Mouse (Mus musculus) myocyte (in vitro differentiated cells): ENCODE data around the gene Tfpt. TPM values are rescaled to one million over a fixed set of nuclear protein-coding genes. Genes with fewer than 3 reads are reported as not detected.

ENCODE experiments used
- H3K27me3 ChIP-seq: one replicate; pipeline ENCODE4 v1.6.1; 2011; ENCODE audit not compliant: control insufficient read depth, insufficient read depth, insufficient read length
- H3K36me3 ChIP-seq: one replicate; pipeline ENCODE4 v1.6.1; 2011; ENCODE audit not compliant: control insufficient read depth, insufficient read depth
- H3K4me2 ChIP-seq: one replicate; pipeline ENCODE4 v1.6.1; 2011; ENCODE audit warnings: low read depth, control low read depth
- H3K4me3 ChIP-seq: one replicate; pipeline ENCODE4 v1.5.1; 2011; ENCODE audit warnings: mild to moderate bottlenecking, control low read depth, moderate library complexity
- H3K79me2 ChIP-seq: one replicate; pipeline ENCODE4 v1.6.1; 2011; ENCODE audit not compliant: control insufficient read depth, insufficient read depth
- H3ac ChIP-seq: one replicate; pipeline ENCODE4 v1.6.1; 2011; ENCODE audit not compliant: control insufficient read depth, insufficient read length
- CEBPB ChIP-seq: IDR thresholded peaks from 2 replicates; pipeline ENCODE4 v1.6.1; 2011; ENCODE audit warnings: mild to moderate bottlenecking, moderate library complexity; ENCODE audit not compliant: poor library complexity, insufficient read depth, severe bottlenecking
- E2F4 ChIP-seq: IDR thresholded peaks from one replicate; pipeline ENCODE4 v1.6.1; 2011; ENCODE audit warnings: mild to moderate bottlenecking, control low read depth, moderate library complexity; ENCODE audit not compliant: insufficient read depth
- MAX ChIP-seq: IDR thresholded peaks from one replicate; pipeline ENCODE4 v1.6.1; 2011; ENCODE audit warnings: low read depth, mild to moderate bottlenecking, control low read depth
- MYOD1 ChIP-seq, 3 experiments: IDR thresholded peaks; one replicate each; pipeline ENCODE4 v1.6.1; 2011; ENCODE audit warnings: control low read depth in 2 of 3, low read depth in 2 of 3, mild to moderate bottlenecking in 2 of 3, moderate library complexity in 1 of 3; ENCODE audit not compliant: insufficient read length in 2 of 3, control insufficient read depth in 1 of 3
- MYOG ChIP-seq, 3 experiments: IDR thresholded peaks; one replicate each; pipeline ENCODE4 v1.6.1; 2011; ENCODE audit warnings: control low read depth in 2 of 3, low read depth in 2 of 3, mild to moderate bottlenecking in 2 of 3; ENCODE audit not compliant: insufficient read length in 2 of 3, control insufficient read depth in 1 of 3, insufficient read depth in 1 of 3
- POLR2A ChIP-seq: IDR thresholded peaks from one replicate; pipeline ENCODE4 v1.6.1; 2011; ENCODE audit warnings: low read depth, mild to moderate bottlenecking, control low read depth, moderate library complexity; ENCODE audit not compliant: insufficient read length
- POLR2AphosphoS2 ChIP-seq: IDR thresholded peaks from one replicate; pipeline ENCODE4 v1.6.1; 2011; ENCODE audit warnings: low read depth, control low read depth; ENCODE audit not compliant: insufficient read length
- REST ChIP-seq: IDR thresholded peaks from one replicate; pipeline ENCODE4 v1.6.1; 2011; ENCODE audit warnings: mild to moderate bottlenecking, control low read depth, moderate library complexity; ENCODE audit not compliant: insufficient read depth, insufficient read length
- SRF ChIP-seq: IDR thresholded peaks from one replicate; pipeline ENCODE4 v1.6.1; 2011; ENCODE audit warnings: low read depth; ENCODE audit not compliant: control insufficient read depth, insufficient read length
- TCF12 ChIP-seq: IDR thresholded peaks from one replicate; pipeline ENCODE4 v1.6.1; 2011; ENCODE audit warnings: mild to moderate bottlenecking, control low read depth; ENCODE audit not compliant: poor library complexity, insufficient read depth, severe bottlenecking
- TCF3 ChIP-seq: IDR thresholded peaks from one replicate; pipeline ENCODE4 v1.6.1; 2011; ENCODE audit warnings: low read depth, control low read depth; ENCODE audit not compliant: insufficient read length
- USF1 ChIP-seq: IDR thresholded peaks from one replicate; pipeline ENCODE4 v1.6.1; 2011; ENCODE audit warnings: low read depth, mild to moderate bottlenecking, control low read depth, moderate library complexity
- polyA plus RNA-seq: library from polyadenylated mRNA; unstranded; fragments of >200 nt; fragmentation: generic; extraction: Trizol; gene quantifications from one replicate; pipeline ENCODE4 v1.2.1, GENCODE M21; 2012; ENCODE audit warnings: missing spikeins

Gene Tfpt
- polyA plus RNA-seq, 1 experiment: 27.2 TPM

DNA sequence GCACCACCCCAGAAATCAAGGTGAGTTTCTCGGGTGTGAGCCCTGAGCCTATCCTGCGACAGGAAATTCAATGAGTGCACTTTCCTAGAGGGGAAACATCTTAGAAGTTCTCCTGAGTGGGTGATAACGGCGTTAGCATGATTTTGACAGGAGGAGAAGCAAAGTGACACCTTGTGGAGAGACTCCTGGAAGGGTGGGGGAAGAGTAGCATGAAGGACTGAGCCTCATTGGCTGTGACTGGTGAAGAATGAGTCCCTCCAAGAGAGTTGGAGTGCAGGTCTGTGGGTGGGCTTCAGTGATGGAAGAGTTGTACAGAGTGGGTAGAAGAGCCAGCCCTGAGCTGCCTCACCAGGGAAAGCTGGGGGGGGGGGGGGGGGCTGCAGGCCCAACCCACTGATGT lies 27.2 kb upstream of the Tfpt start:
- peaks cover 4% of the 10 kb centered on the region for H3K79me2 ChIP-seq

DNA sequence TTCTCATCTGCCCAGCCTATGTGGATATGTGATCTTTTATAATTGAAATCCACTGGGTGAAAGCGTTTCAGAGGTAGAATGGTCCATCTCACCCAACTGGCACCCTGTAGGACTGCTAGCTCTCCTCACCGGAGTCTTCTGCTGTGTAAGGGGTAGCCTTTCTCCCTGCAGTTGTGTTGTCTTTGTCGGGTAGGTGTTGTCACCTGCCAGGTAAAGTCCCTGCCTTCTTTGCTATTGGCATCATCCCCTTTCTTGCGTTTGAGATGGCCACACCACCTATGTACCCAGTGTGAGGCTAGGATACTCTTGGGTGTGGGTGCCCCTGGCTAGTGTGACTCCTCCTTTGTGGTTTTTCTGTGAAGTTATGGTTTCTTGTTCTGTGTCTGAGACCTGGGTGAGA lies 16.9 kb upstream of the Tfpt start:
- peak overlapping the region; percentile 68 for H3K4me3 ChIP-seq
- H3K27me3 ChIP-seq: no peaks in the 10 kb centered on the region
- H3K36me3 ChIP-seq: peaks cover 14% of the 10 kb centered on the region
- TF ChIP-seq MAX: no peak
- no peak for TF ChIP-seq USF1
- TF ChIP-seq REST: no peak
- no peak for TF ChIP-seq TCF12
- TF ChIP-seq CEBPB: no peak
- TF ChIP-seq MYOG (IDR thresholded peaks at IDR 0.05; ENCODE audit: control insufficient read depth in 1 of 3, insufficient read depth in 1 of 3, insufficient read length in 2 of 3, low read depth in 2 of 3): no peak
- TF ChIP-seq MYOD1 (IDR thresholded peaks at IDR 0.05; ENCODE audit: control insufficient read depth in 1 of 3, insufficient read length in 2 of 3, low read depth in 2 of 3): no peak
- peaks cover 46% of the 10 kb centered on the region for H3K79me2 ChIP-seq
- H3K4me2 ChIP-seq: peak overlapping the region; percentile 90
- peak overlapping the region; percentile 73 for H3ac ChIP-seq

More for the DNA sequence above, 27.2 kb upstream of the Tfpt start:
- Histone ChIP-seq H3K4me3 (no peak overlapping the region), H3ac (no peak overlapping the region), H3K27me3 (no peaks in the 10 kb centered on the region), H3K36me3 (peaks cover 19% of the 10 kb centered on the region), H3K4me2 (no peak overlapping the region)
- TF ChIP-seq MYOG (IDR thresholded peaks at IDR 0.05; ENCODE audit: control insufficient read depth in 1 of 3, insufficient read depth in 1 of 3, insufficient read length in 2 of 3, low read depth in 2 of 3) (no peak), REST (no peak), POLR2A (no peak), E2F4 (no peak), MAX (no peak), USF1 (no peak), POLR2AphosphoS2 (no peak), TCF12 (no peak), CEBPB (no peak), MYOD1 (IDR thresholded peaks at IDR 0.05; ENCODE audit: control insufficient read depth in 1 of 3, insufficient read length in 2 of 3, low read depth in 2 of 3) (no peak), TCF3 (no peak), SRF (no peak)

DNA sequence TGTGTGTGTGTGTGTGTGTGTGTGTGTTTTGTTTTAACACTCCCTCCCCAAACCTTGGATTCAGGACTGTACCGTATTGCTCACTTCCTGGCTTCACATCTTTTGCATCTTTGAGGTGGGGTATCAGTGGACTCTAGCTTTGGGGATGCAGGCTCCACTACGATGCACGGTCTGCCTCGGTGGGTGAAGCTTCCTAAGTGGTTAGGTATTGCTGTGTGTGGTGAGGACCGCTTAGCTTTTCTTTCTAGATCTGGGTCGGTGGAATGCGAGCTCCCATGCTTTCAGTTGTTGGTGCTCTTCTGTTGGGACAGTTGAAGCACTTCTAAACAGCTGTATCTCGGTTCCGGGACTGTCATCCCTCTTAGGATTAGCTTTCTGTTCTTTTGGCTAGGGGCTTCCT lies 16.5 kb upstream of the Tfpt start:
- Histone ChIP-seq H3ac (peak overlapping the region; percentile 73), H3K79me2 (peaks cover 46% of the 10 kb centered on the region), H3K4me2 (peak overlapping the region; percentile 90), H3K36me3 (peaks cover 10% of the 10 kb centered on the region), H3K27me3 (no peaks in the 10 kb centered on the region), H3K4me3 (peak overlapping the region; percentile 68)
- TF ChIP-seq MYOG (IDR thresholded peaks at IDR 0.05; ENCODE audit: control insufficient read depth in 1 of 3, insufficient read depth in 1 of 3, insufficient read length in 2 of 3, low read depth in 2 of 3): no peak
- TF ChIP-seq MAX: no peak
- TF ChIP-seq TCF3: no peak
- TF ChIP-seq TCF12: no peak
- TF ChIP-seq POLR2AphosphoS2: no peak
- TF ChIP-seq MYOD1 (IDR thresholded peaks at IDR 0.05; ENCODE audit: control insufficient read depth in 1 of 3, insufficient read length in 2 of 3, low read depth in 2 of 3): no peak
- TF ChIP-seq E2F4: no peak
- TF ChIP-seq POLR2A: no peak
- TF ChIP-seq USF1: no peak
- TF ChIP-seq REST: no peak
- no peak for TF ChIP-seq SRF

DNA sequence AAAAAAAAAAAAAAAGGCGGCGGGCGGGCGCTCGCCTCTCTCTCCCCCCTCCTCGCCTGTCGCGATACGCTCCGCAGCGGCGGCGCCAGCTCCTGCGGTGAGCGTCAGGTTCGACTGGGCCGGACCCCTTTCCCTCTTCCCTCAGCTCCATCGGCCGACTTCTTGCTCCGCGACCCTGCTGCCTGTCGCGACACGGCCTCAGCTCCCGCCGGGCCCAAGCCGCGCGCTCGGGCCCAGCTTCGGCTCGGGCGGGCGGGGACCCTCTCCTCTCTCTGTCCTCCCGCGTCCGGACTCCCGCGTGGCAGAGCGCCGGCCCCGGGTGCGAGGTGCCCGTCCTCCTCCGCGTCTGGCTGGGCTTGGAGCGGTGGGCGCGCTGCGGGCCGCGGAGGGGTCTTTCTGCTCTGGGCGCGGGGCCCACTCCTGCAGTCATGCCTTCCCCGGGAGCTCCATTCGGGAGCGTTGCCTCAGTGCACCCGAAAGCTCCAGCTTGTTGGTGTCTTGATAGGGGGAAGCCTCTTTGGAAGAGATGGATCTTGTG lies 15.8 kb upstream of the Tfpt start:
- Histone ChIP-seq H3K27me3 (no peaks in the 10 kb centered on the region), H3ac (peak overlapping the region; percentile 73)
- TF ChIP-seq POLR2AphosphoS2: peak; percentile 15
- no peak for TF ChIP-seq MYOD1 (IDR thresholded peaks at IDR 0.05; ENCODE audit: control insufficient read depth in 1 of 3, insufficient read length in 2 of 3, low read depth in 2 of 3)

DNA sequence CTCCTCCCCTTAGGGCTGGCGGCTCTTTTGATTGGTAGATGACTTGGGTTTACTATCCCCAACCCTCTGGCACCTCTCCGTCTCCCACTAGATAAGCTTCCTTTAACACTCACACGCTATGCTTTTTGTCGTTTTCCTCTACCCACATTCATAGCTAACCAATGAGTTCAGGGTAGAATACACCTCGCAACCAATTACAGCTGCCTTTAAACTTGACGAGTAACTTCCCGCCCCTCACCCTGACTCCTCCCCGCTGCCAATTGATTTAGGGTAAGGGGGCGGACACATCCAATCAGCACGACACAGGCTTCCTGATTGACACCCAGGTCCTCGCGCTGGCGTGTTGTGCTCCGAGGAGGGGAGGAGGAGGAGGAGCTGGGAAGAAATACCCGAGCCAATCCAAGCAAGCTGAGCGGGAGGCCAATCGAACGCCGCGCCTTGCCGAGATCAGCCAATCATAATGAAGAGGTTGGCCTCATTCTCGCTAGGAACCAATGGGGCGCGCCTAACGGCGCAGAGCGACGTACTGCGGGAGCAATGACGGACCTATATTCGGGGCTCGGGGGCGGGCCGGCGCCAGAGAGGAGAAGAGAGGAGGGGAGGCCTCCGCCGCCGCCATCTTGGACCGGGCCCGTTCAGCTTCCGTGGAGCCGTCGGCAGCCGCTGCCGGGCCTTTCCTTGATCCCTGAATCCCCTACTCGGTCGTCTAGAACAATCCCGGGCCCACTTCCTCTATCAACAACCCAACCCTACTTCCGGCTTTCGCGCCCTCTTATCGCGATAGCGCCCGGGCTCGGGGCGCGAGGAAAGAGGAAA lies 15.2 kb upstream of the Tfpt start, which contains the start of gene Cnot3:
Cnot3 (plus strand) TSS at position 597 of the 816 bp plus-strand sequence.
- H3K27me3 ChIP-seq: no peaks in the 10 kb centered on the region
- peak within 1 kb of the TSS; percentile 73 for H3ac ChIP-seq
- H3K4me2 ChIP-seq: peak within 1 kb of the TSS; percentile 90
- peak within 1 kb of the TSS; percentile 68 for H3K4me3 ChIP-seq
- TF ChIP-seq SRF: no peak
- no peak for TF ChIP-seq CEBPB
- TF ChIP-seq TCF12: no peak
- no peak for TF ChIP-seq REST
- no peak for TF ChIP-seq USF1
- no peak for TF ChIP-seq MAX
- no peak for TF ChIP-seq TCF3
- no peak for TF ChIP-seq MYOD1 (IDR thresholded peaks at IDR 0.05; ENCODE audit: control insufficient read depth in 1 of 3, insufficient read length in 2 of 3, low read depth in 2 of 3)
- TF ChIP-seq MYOG (IDR thresholded peaks at IDR 0.05; ENCODE audit: control insufficient read depth in 1 of 3, insufficient read depth in 1 of 3, insufficient read length in 2 of 3, low read depth in 2 of 3): no peak
- peak; percentile 61 for TF ChIP-seq POLR2AphosphoS2
- TF ChIP-seq POLR2A: peak; percentile 68
- TF ChIP-seq E2F4: peak; percentile 65
- H3K79me2 ChIP-seq: peaks cover 44% of the 10 kb centered on the region
- H3K36me3 ChIP-seq: no peaks in the 10 kb centered on the region

More for the DNA sequence above, 15.8 kb upstream of the Tfpt start:
- Histone ChIP-seq H3K36me3 (peaks cover 3% of the 10 kb centered on the region), H3K4me3 (peak overlapping the region; percentile 68), H3K4me2 (peak overlapping the region; percentile 90), H3K79me2 (peaks cover 46% of the 10 kb centered on the region)
